Mouse (Mus musculus) thymus, postnatal 4 days (tissue): ENCODE data around the gene Ezr.

Source experiments
- DNase-seq: peaks from one replicate; pipeline ENCODE4 v3.0.0; 2021

Ezr gene

DNA sequence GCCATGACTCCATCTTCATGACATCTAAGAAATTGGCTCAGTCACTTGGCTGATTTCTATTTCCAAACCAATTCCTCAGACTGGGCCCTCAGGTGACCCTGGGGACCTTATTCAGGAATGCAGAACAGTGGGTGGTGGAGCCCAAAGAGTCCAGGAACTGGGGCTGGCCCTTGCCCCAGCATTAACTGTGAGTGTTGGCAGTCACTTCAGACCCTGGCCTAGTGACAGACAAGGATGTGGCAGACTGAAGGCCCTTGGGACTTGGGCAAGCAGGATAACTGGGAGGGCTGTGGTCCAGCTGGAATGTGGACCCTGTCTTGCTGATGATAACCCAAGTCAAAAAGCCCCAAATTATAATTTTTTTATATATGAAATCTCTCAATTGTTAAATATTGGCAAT is 6.5 kb upstream of the Ezr start:
- DNase-seq: no peak

DNA sequence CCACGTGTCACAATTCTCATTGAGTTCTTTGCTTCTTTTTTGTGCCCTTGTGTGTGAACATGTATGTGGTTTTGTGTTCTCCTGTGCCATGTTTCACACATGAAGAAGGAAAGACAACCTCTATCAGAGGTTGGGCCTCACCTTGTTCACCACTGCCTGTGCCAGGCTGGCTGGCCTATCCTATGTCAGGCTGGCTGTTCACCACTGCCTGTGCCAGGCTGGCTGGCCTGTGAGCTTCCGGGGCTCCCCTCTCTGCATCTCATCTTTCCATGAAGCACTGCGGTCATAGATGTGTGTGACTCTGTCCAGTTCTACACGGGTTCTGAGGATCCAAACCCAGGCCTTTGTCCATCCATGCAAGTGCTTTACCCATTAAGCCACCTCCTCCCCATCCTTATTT is 4.7 kb upstream of the Ezr start:
- DNase-seq: no peak

GRCm38 (mm10) chr17:6783756-6784357 is 1.3 kb upstream of the Ezr start:
- DNase-seq: no peak

DNA sequence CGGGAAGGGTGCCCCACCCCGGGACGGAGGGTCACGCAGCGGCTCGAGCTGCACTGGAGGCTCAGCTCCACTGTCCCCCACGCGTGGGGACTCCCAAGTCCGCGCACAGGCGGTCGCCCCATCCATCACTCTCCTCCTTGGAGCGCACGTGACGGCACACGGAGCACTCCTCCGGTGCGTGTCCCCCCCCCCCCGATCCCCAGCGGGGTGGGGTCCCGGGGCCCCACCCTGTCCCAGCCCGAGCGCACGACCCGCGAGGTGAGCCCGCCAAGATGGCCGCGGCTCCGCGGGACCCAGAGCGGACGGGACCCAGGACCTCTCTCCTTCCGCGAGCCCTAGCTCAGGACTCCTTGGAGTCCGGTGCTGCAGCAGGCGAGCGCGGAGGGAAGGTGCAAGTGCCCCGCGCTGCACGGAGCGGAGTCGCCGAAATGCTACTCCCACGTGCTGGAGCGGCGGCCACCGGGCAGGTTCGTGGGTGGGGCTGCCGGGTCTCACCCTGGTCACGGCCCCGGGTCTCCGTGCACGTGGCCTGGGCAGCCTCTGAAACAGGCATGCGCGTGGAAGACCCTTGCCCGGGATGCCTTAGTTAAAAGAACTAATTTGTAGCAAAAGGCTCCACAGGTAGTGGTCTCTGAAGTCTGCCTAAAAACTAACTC is 550 bp upstream of the Ezr start:
- peak; percentile 73 for DNase-seq

GRCm38 (mm10) chr17:6782033-6782526 is 504 bp downstream of the Ezr start:
- DNase-seq: peak; percentile 67

GRCm38 (mm10) chr17:6781273-6781672 is 1.3 kb downstream of the Ezr start:
- DNase-seq: no peak

DNA sequence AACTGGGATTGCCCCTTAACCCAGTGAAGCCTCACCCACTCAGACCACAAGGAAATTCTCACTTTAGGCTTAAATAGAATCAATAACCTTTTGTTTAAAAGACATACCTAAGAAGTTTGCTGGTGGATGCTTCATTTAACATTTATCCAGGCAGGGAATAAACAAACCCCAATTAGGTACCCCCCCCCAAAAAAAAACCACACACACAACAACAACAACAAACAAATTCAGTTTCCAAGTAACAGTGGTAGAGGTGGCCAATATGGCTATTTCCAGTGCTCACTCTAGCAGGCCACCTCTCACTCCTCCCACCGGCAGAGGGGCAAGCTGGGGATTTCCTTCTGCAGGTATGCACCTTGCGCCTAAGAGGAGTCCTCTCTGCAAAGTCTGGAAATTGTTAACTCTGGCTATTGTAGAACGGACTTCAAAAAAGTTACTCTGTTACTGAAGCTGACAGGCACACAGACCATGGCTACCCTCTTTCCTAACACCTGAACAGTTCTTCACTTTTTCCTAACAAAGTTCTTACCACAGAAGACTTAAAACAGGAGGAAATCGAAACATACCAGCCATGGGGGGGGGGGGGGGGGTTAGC is 2.0 kb downstream of the Ezr start:
- peak; percentile 48 for DNase-seq

DNA sequence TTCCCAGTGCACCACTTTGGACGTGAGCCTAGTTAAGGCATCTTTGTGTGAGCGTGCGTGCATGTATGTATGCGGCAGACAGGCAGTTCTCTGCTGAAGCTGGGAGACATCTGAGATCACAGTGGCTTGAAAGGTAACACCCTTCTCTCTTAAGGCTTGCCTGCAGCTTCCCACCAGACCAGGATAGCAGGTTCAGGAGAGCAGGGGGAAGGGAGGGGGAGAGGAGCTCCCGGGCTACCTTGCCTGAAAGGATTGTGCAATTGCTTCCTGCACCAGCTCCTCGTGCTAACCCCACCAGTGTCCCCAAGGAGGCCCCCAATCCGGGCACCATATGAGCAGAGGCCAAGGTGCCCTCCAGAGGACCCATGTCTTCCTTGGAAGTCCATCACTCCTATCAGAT is 3.0 kb downstream of the Ezr start:
- peak; percentile 33 for DNase-seq

DNA sequence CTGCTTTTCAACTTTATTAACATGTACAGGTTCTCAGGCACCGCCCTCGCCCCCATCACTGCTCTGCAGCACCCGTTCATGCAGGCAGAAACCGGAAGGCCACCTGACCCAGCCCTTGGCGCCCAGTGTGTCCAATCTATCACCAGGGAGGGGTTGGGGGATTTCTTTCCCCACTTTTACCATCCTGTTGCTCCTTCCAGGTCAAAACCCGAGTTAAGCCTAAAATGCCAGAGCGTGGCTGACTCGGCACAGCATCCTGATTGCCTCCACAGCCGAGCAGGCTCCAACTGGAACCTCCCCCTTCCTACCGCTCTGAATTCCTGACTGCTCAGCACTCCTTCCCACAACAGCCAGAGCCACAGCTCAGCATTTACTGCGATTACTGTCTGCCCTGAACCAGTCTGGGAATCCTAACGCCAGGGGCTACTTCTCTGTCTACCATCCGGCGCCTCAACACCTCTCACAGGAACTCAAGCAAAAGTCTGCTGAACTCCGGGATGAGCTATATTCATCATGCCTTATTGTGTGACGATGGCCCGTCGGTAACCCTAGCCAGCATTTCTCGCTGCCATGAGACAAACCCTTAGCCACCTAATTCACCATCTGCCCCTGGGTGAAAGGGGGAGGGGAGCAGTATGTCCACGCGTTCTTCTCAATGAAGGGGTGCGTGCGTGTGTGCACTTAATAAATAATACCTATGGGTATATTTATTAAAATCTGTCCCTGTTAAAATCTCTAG is 3.6 kb downstream of the Ezr start:
- peak; percentile 72 for DNase-seq

GRCm38 (mm10) chr17:6778332-6778683 is 4.3 kb downstream of the Ezr start:
- no peak for DNase-seq

- peak; percentile 69 for DNase-seq
These were observed 4.8 kb downstream of the Ezr start for GRCm38 (mm10) chr17:6777629-6778331.

DNA sequence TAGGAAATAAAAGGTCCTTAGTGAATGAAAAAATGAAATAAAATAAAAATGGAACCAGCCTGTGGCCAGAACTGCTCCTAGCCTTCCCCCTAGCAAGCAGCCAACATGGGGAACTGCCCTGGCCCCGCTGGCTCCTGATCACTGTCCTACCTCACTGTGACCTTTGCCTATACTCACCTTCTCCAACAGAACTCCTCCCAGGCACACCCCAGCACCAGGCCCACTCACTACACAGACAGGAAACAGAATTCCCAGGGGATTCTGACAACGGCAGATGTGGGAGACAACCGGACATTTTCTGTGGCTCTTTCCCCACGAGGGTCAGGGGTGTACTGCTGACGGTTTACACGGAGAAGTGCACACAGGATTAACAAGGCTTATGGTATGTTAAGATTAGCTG is 5.5 kb downstream of the Ezr start:
- DNase-seq: no peak

DNA sequence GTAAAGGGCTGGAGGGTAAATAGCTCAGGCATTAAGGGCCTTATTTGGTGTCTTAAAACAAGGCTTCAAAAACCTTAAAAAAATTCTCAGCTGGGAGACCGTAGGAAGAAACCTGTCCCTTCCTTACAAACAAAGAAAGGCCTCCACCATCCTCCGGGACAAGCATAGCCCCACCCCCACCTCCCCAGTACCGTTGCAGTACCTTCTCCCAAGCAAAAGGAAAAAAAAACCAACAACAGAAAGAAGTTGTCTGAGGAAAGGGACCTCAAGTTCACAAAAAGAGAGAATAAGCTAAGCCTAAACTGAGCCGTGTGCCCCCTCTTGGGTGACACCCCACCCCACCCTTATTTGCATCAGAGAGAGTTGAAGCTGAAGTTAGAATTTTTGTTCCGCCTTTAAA is 6.0 kb downstream of the Ezr start:
- no peak for DNase-seq

DNA sequence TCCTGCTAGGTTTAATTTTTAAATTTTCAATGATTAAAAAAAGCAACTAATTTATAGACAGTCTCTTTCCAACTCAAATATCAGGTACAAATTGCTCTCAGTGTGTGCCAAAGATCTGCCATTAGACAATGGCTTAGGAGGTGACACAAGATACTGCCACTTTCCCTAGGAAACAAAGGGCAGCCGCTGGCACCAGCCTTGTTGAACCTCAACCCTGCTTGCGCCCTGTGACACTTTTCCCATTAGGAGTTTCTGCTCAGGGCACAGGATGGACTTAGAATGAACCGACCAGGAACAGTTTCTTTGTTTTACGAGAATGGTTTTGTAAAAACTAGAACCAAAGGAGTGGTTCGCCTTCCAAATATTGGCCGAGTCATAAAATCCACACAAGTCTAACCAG is 6.5 kb downstream of the Ezr start:
- DNase-seq: no peak

DNA sequence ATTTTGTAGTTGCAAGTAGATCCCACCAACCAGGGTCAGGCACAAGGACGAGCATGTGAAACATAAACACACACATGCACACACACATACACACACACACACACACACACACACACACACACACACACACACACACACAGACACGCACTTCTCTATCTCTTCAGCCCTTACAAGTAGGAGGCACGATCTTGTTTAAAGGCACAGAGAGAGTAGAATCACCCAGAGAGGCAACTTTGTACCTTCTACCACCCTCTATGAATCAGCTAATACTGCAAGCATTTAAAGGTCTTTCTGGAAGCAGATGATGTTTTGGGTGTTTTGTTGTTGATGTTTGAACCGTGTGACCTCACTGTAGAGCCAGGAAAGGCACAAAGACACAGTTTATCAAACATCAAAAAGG is 6.9 kb downstream of the Ezr start:
- DNase-seq: no peak

DNA sequence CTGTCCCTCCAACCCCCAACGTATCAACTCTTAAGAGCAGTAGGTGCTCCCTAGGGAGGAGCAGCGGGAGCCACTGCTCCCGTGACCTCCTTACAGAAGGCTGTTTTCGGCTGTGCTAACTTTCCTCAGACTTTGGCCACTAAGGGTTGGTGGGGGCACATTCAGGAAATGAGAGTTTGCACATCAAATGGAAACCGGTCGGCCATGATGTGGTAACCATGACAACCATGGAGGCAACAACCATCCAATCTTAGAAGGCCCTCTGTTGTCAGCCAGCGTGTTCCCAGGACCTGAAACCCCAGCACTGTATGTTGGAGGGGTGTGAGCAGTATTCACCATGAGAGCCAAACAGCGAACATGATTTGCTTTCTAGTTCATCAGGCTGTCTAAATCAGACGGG is 7.4 kb downstream of the Ezr start:
- DNase-seq: no peak

- DNase-seq: peak; percentile 55
These were observed 9.2 kb downstream of the Ezr start for GRCm38 (mm10) chr17:6773249-6773966.

DNA sequence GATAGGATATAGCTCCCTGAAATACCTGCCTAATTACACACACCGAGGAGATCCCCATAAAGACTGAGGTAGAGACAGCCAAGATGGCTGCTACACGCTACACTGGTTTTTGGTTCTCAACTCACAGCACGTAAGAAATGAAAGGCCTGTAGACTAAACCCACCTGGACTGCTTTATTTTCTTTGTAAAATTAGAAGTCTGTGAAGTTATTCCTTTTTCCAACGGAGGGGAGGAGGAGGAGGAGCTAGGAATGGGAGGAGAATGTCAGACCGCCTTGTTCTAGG is 10.2 kb downstream of the Ezr start:
- no peak for DNase-seq

DNA sequence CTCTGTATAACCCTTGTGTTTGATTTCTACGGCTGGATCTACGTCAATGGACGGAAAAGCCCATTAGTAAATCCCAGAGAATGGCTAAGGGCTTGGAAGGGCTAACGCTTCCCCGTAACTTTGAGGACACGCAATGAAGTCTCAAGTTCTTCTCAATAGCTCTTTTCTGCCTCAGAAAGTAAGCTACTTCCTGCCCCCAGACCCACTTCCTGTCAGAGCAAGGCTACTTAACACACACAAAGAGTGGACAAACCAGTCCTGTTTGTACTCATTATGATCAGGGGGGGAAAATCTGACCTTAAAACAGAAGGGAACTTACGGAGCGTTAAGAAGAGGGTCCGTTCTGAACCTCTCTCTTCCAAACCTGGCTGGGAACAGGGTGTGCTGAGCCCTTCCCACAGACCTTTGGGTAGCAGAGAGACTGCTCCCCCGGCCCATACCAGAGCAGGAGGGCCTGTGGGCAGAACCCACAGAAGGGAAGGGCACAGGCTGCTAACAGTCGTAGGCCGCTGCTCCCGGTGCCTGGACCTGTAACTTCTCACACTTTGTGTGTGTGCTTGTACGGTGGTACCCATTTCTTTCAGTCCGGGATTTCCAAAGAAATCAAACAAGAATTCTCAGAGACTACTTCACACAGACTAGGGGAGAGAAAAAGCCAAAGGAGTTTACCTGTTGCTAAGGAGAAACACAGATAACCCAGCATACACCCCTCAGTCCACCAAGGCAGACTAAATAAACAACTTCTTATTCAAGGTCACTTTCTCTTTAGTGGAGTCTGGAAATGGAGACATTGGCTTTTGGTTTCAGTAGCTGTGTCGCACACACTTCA is 10.7 kb downstream of the Ezr start:
- peak; percentile 41 for DNase-seq

DNA sequence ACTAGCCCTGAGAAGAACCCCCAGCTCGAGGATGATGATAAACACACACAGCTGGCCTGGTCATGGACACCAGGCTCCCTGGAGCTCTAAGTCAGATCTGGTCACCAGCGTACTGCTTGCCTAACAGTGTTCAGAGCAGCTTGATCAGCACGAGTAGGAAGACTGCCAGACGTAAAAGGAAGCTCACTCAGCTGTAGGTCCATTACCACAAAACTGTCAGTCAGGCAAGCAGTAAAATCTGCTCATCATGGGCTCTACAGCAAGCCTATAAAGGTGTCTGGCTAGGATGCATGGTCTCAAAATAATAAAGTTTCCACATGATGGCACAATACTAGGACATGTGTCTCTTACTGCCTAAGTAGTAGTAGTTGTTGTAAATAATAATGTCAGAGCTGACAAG is 13.0 kb downstream of the Ezr start:
- DNase-seq: no peak

DNA sequence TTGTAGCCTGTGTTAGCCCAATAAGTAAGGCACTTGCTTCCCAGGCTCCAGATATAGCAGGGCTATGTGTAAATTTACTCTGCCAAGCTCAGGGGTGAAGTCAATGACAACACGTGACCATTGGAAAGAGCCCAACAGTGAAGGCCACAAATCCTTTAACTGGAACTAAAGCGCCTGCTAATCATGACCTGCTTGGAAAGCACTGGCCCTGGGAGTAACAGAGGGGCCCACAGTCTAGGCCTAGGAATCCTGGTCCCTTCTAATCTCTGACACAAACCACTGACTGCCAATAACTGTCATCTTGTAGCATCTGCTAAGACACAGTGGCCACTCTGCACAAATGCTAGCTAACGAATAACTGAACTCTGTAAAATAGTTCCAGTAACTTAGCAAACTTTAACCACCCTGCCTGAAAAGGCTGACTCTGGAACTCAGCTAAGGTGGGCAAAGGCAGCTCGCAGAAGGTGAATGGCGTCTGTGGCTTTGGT is 14.2 kb downstream of the Ezr start:
- no peak for DNase-seq

DNA sequence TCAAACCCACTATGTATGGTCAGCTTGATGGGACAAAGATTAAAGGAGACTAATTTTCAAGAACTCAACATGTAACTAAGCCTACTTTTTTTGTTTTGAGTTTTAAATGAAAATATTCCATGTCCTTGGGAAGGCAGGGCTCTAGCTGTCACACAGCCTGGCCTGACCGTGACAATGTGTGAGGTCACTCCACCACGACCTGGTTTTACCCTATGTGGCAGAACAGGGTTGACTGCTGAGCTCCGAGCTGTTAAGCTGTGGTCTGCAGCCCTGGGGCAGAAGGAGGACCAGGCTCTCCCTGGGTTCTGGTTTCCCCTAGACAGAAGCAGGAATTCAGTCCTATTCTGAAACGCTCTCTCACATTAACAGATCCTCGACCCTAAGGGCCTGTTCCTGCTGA is 14.8 kb downstream of the Ezr start:
- no peak for DNase-seq
